Mouse (Mus musculus) G1E (cell line): ENCODE results near the gene Trim2. TPM values are rescaled to one million over a fixed set of nuclear protein-coding genes. Genes with fewer than 3 reads are reported as not detected.

Source experiments
- ATAC-seq: 2 replicates; pipeline ENCODE4 v1.8.0; 2016; ENCODE audit warnings: mild to moderate bottlenecking; ENCODE audit not compliant: insufficient number of reproducible peaks, poor library complexity, low FRiP score, severe bottlenecking; ENCODE audit errors: extremely low read depth
- DNase-seq: peaks from one replicate; pipeline ENCODE4 v3.0.0; 2012; ENCODE audit warnings: low spot score
- H3K27me3 ChIP-seq: 2 replicates; pipeline ENCODE4 v1.6.1; 2012; ENCODE audit warnings: mild to moderate bottlenecking, low read length, inconsistent platforms; ENCODE audit not compliant: insufficient read depth
- H3K36me3 ChIP-seq: replicated peaks from 2 replicates; pipeline ENCODE3; 2012; ENCODE audit warnings: mild to moderate bottlenecking, inconsistent platforms
- H3K4me1 ChIP-seq: 2 replicates; pipeline ENCODE4 v1.6.1; 2012; ENCODE audit warnings: low read depth, low read length, inconsistent platforms, mixed read lengths; ENCODE audit not compliant: insufficient read depth
- H3K4me3 ChIP-seq: 2 replicates; pipeline ENCODE4 v1.5.1; 2012; ENCODE audit warnings: low read depth, mild to moderate bottlenecking, inconsistent platforms, low read length, moderate library complexity, mixed read lengths
- H3K9me3 ChIP-seq: replicated peaks from 2 replicates; pipeline ENCODE4 v1.6.1; 2012; ENCODE audit warnings: inconsistent platforms
- CTCF ChIP-seq: IDR thresholded peaks from 2 replicates; pipeline ENCODE4 v1.5.1; 2012; ENCODE audit warnings: low read depth, low read length, inconsistent platforms, mixed read lengths
- GATA1 ChIP-seq: IDR thresholded peaks from 2 replicates; pipeline ENCODE4 v1.6.1; 2012; ENCODE audit warnings: borderline replicate concordance, low read length, inconsistent platforms, mixed read lengths
- GATA2 ChIP-seq: IDR thresholded peaks from 2 replicates; pipeline ENCODE4 v1.6.1; 2012; ENCODE audit warnings: low read depth, low read length, inconsistent platforms, borderline replicate concordance
- POLR2AphosphoS5 ChIP-seq: IDR thresholded peaks from 2 replicates; pipeline ENCODE4 v1.6.1; 2012; ENCODE audit warnings: low read depth, low read length, inconsistent platforms; ENCODE audit not compliant: insufficient replicate concordance
- TAL1 ChIP-seq: conservative IDR thresholded peaks from 2 replicates; pipeline ENCODE4 v1.6.1; 2012; ENCODE audit warnings: low read depth, low read length, inconsistent platforms, mixed read lengths
- polyA plus RNA-seq: library from polyadenylated mRNA; stranded (reverse); fragments of >175 nt; gene quantifications from 2 replicates; pipeline ENCODE4 v1.2.3, GENCODE M21; 2012
- total RNA-seq, 2 experiments: library from RNA; stranded (forward) in 1 of 2; stranded (reverse) in 1 of 2; fragments of 200-1000 nt in 1 of 2; fragments of >200 nt in 1 of 2; fragmentation: Nextera tagmentation in 1 of 2; gene quantifications; 2 replicates each; pipeline ENCODE4 v1.2.3; 2014 to 2017

Gene Trim2
- total and polyA plus RNA-seq, 3 experiments: 0.98 TPM; not detected in 2

GRCm38 (mm10) chr3:84260837-84261236 lies 45.8 kb downstream of the Trim2 start:
- TF ChIP-seq POLR2AphosphoS5 (no peak), GATA2 (no peak), TAL1 (no peak), CTCF (no peak), GATA1 (no peak)
- Histone ChIP-seq H3K27me3 (peaks cover 26% of the 10 kb centered on the region), H3K4me3 (no peak overlapping the region), H3K36me3 (no peaks in the 10 kb centered on the region), H3K9me3 (no peaks in the 10 kb centered on the region), H3K4me1 (no peaks in the 10 kb centered on the region)
- DNase-seq: no peak
- ATAC-seq: no peak

- H3K27me3 ChIP-seq: peaks cover 23% of the 10 kb centered on the region
- ATAC-seq: no peak
- H3K4me3 ChIP-seq: no peak overlapping the region
- no peaks in the 10 kb centered on the region for H3K4me1 ChIP-seq
- no peaks in the 10 kb centered on the region for H3K36me3 ChIP-seq
- no peak for DNase-seq
- TF ChIP-seq CTCF: no peak
- no peak for TF ChIP-seq TAL1
- TF ChIP-seq GATA1: no peak
- TF ChIP-seq GATA2: no peak
- TF ChIP-seq POLR2AphosphoS5: no peak
- H3K9me3 ChIP-seq: no peaks in the 10 kb centered on the region
Observed at GRCm38 (mm10) chr3:84260024-84260535, 46.6 kb downstream of the Trim2 start.

DNA sequence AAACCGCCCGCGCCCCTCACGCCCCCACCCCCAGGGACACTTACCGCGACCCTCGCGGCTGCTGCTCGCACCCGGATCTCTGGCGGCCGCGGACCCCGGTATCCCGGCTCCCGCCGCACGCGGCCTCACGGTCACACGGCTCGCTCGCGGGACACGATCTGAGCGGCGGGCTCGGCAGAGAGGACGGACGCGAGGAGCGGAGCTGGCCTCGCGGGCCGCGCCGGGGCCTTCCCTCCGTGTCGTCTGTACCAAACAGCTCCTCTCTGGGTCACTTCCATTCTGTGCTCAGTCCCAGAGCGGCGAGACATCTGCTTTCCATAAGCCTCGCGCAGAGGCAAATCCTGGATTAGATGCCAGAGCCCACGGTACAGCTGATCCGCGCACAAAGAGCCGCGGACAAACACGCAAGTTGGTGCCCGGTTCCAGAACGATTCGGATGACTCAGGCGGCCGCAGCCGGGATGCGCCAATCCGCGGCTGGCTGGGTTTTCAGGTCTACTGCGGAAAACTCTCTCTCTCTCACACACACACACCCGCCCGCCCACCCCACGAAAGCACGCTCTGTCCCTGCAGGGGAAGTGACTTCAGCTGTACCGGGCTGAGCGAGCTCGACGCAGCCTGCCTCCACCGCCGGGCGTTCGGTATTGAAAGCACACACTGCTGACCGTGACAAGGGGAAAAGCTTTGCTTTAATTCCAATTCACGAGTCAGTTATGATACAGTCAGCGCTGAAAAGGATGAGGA lies 47.2 kb downstream of the Trim2 start:
- no peak overlapping the region for H3K4me3 ChIP-seq
- H3K4me1 ChIP-seq: no peaks in the 10 kb centered on the region
- ATAC-seq (no peak), DNase-seq (no peak)
- H3K9me3 ChIP-seq: no peaks in the 10 kb centered on the region
- no peaks in the 10 kb centered on the region for H3K36me3 ChIP-seq
- TF ChIP-seq TAL1: no peak
- no peak for TF ChIP-seq GATA1
- TF ChIP-seq POLR2AphosphoS5: no peak
- TF ChIP-seq GATA2: no peak
- TF ChIP-seq CTCF: no peak
- peaks cover 20% of the 10 kb centered on the region for H3K27me3 ChIP-seq

DNA sequence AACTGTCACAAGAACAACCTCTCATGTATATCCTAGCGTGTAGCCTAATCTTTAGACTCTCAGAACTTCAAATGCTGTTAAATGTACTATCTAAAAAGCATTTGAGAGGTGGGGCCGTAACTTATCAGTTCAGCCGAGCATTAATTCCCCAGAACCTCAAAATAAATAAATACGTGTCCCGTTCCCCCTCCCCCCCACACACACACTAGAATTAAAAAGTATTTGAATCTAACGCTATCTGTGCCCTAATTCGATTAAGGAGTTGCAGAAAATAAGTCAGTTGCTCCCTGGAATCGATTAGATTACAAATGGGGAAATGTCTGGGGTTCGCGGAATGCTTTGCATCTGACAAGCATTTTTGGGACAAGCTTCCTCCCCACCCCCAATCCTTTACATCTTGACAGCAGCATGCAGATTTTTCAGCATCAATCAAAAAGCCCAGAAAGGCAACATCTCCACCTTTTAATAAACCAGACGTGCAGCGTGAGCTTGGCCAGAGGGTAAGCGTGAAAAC lies 48.1 kb downstream of the Trim2 start:
- Histone ChIP-seq H3K9me3 (no peaks in the 10 kb centered on the region), H3K36me3 (no peaks in the 10 kb centered on the region), H3K27me3 (peaks cover 12% of the 10 kb centered on the region), H3K4me1 (no peaks in the 10 kb centered on the region), H3K4me3 (no peak overlapping the region)
- DNase-seq: no peak
- ATAC-seq: no peak
- TF ChIP-seq GATA2: no peak
- TF ChIP-seq POLR2AphosphoS5: no peak
- no peak for TF ChIP-seq GATA1

- Histone ChIP-seq H3K4me1 (no peaks in the 10 kb centered on the region), H3K4me3 (no peak overlapping the region), H3K9me3 (no peaks in the 10 kb centered on the region), H3K36me3 (no peaks in the 10 kb centered on the region), H3K27me3 (peaks cover 11% of the 10 kb centered on the region)
- ATAC-seq (no peak), DNase-seq (no peak)
- TF ChIP-seq POLR2AphosphoS5 (no peak), TAL1 (no peak), CTCF (no peak), GATA2 (no peak), GATA1 (no peak)
Observed at GRCm38 (mm10) chr3:84257989-84258517, 48.6 kb downstream of the Trim2 start.

DNA sequence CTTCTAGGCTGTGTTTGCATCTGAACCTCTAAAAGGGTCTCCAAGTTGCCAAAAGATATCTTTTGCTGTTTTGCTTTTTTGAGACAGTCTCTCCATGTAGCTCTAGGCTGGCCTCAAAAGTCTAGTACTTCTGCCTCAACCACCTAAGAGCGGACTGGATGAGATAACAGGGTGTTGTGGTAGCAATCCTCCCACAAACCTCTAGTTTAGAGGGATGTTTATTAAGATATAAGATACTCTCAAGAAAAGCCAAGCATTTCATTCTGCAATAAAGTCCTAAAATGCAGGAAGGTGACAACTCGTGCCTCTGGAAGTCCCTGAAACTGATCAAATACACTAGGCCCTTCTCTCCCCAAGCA lies 52.2 kb downstream of the Trim2 start:
- Histone ChIP-seq H3K27me3 (peaks cover 13% of the 10 kb centered on the region), H3K4me3 (no peak overlapping the region), H3K36me3 (no peaks in the 10 kb centered on the region), H3K9me3 (no peaks in the 10 kb centered on the region), H3K4me1 (no peaks in the 10 kb centered on the region)
- DNase-seq: no peak
- no peak for TF ChIP-seq CTCF
- TF ChIP-seq GATA2: no peak
- TF ChIP-seq POLR2AphosphoS5: no peak
- TF ChIP-seq GATA1: no peak
- no peak for TF ChIP-seq TAL1
- ATAC-seq: no peak
